Mouse (Mus musculus) neural tube, embryonic 13.5 days (tissue): ENCODE data around the gene Tmem235. TPM values are rescaled to one million over a fixed set of nuclear protein-coding genes. Genes with fewer than 3 reads are reported as not detected.

Experiments used
- ATAC-seq: fragments of 200-750 bp; cut with Nextera tagmentation; 2 replicates; pipeline ENCODE4 v1.8.0; 2017; ENCODE audit warnings: low read depth, mild to moderate bottlenecking, moderate TSS enrichment, moderate library complexity
- H3K27ac ChIP-seq: fragments of 300-500 bp; sonication (generic); replicated peaks from 2 replicates; pipeline ENCODE4 v1.5.1; 2015; ENCODE audit warnings: moderate library complexity, mild to moderate bottlenecking, inconsistent platforms
- H3K27me3 ChIP-seq: fragments of 300-500 bp; sonication (generic); 2 replicates; pipeline ENCODE4 v1.6.1; 2015; ENCODE audit warnings: mild to moderate bottlenecking, inconsistent platforms
- H3K36me3 ChIP-seq: fragments of 300-500 bp; sonication (generic); 2 replicates; pipeline ENCODE4 v1.6.1; 2015; ENCODE audit warnings: mild to moderate bottlenecking, inconsistent platforms
- H3K4me1 ChIP-seq: fragments of 300-500 bp; sonication (generic); replicated peaks from 2 replicates; pipeline ENCODE4 v1.6.1; 2015; ENCODE audit warnings: inconsistent platforms
- H3K4me2 ChIP-seq: fragments of 300-500 bp; sonication (generic); 2 replicates; pipeline ENCODE4 v1.6.1; 2015; ENCODE audit warnings: inconsistent platforms, mild to moderate bottlenecking, moderate library complexity
- H3K4me3 ChIP-seq: fragments of 300-500 bp; sonication (generic); 2 replicates; pipeline ENCODE4 v1.5.1; 2015; ENCODE audit warnings: mild to moderate bottlenecking, inconsistent platforms
- H3K9ac ChIP-seq: fragments of 300-500 bp; sonication (generic); 2 replicates; pipeline ENCODE4 v1.6.1; 2015; ENCODE audit warnings: moderate library complexity, mild to moderate bottlenecking, inconsistent platforms
- H3K9me3 ChIP-seq: fragments of 300-500 bp; sonication (generic); 2 replicates; pipeline ENCODE4 v1.6.1; 2016; ENCODE audit warnings: inconsistent platforms
- WGBS: fragments of 180-500 bp; shearing (Covaris S2); methylation state at CpG from one replicate; pipeline ENCODE4 v1.1.7; 2015; 5-methylcytosine and 5-hydroxymethylcytosine counted together
- polyA plus RNA-seq: library from polyadenylated mRNA; unstranded; fragments of >200 nt; fragmentation: Nextera tagmentation; extraction: Ambion mirVana; gene quantifications from 2 replicates; pipeline ENCODE4 v1.2.1, GENCODE M21; 2015

Tmem235 gene
- polyA plus RNA-seq, 1 experiment from 2014 or later, result not detected

GRCm38 (mm10) chr11:117912684-117913352 lies 52.3 kb downstream of the Tmem235 start:
- WGBS, result 34% methylated on average over 13 of the region's 13 CpGs

DNA sequence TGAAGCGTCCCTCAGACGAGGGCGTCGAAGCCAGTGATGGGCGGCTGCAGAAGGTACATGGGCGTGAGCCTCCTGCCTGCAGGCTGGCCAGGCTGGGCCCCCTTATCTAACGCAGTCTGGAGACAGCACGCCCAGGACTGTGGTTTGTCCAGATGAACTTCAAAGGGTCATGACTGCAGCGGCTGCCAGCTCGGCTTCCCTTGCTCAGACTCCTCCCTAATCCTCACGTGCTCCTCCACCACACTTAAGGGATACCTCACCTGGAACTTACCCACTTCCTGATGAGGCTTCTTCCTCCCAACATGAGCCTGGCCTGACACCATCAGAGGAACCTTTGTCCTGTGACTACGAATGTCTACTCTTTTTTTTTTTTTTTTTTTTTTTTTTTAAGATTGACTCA lies 54.0 kb downstream of the Tmem235 start:
- Histone ChIP-seq H3K36me3 (no peaks in the 10 kb centered on the region), H3K27ac (no peak overlapping the region), H3K4me2 (no peak overlapping the region), H3K4me3 (no peak overlapping the region), H3K9ac (no peak overlapping the region), H3K9me3 (no peaks in the 10 kb centered on the region), H3K27me3 (peaks cover 4% of the 10 kb centered on the region; the same call in 1 of the 2 replicates), H3K4me1 (0 out of 2 replicates have a peak, but pooled peaks cover 6% of the 10 kb centered on the region)
- no peak for ATAC-seq
- WGBS, result 84% methylated on average over 12 of the region's 12 CpGs

More at GRCm38 (mm10) chr11:117912684-117913352, 52.3 kb downstream of the Tmem235 start:
- Histone ChIP-seq H3K27me3 (peaks cover 4% of the 10 kb centered on the region; the same call in 1 of the 2 replicates), H3K4me2 (0 out of 2 replicates have a peak overlapping the region, but pooled peaks have one; percentile 10), H3K9me3 (no peaks in the 10 kb centered on the region), H3K4me1 (0 out of 2 replicates have a peak, but pooled peaks cover 6% of the 10 kb centered on the region), H3K27ac (no peak overlapping the region), H3K4me3 (no peak overlapping the region), H3K36me3 (no peaks in the 10 kb centered on the region), H3K9ac (no peak overlapping the region)
- ATAC-seq, result peak; percentile 71; the same call in 1 of the 2 replicates

Other genes starting within 250 kb of the Tmem235 start
- gene Tnrc6c, start 206.5 kb upstream of the Tmem235 start, polyA plus RNA-seq, result 24.9 and 26.5 TPM in 2 replicates
- 0.95 and 1.5 TPM in 2 replicates for gene Tmc8, start 78.7 kb upstream of the Tmem235 start, polyA plus RNA-seq
- 8.6 and 9.7 TPM in 2 replicates for gene Tmc6, start 78.6 kb upstream of the Tmem235 start, polyA plus RNA-seq
- gene 6030468B19Rik, start 63.1 kb upstream of the Tmem235 start, polyA plus RNA-seq, result 0.18 TPM in 1 of 2 replicates, not detected in the other
- 0.56 and 1.6 TPM in 2 replicates for gene Gm20708, start 51.1 kb upstream of the Tmem235 start, polyA plus RNA-seq
- gene Syngr2, start 51.1 kb upstream of the Tmem235 start, polyA plus RNA-seq, result 15.3 and 17.5 TPM in 2 replicates
- gene Afmid, start 34.8 kb upstream of the Tmem235 start, polyA plus RNA-seq, result 2.7 and 3.3 TPM in 2 replicates
- gene Tk1, start 34.7 kb upstream of the Tmem235 start, polyA plus RNA-seq, result 15.8 and 24.0 TPM in 2 replicates
- gene Birc5, start 11.5 kb upstream of the Tmem235 start, polyA plus RNA-seq, result 50.1 and 68.8 TPM in 2 replicates
- 2.4 and 3.0 TPM in 2 replicates for gene Tha1, start 12.7 kb downstream of the Tmem235 start, polyA plus RNA-seq
- 7.8 and 8.7 TPM in 2 replicates for gene Socs3, start 109.3 kb downstream of the Tmem235 start, polyA plus RNA-seq
- gene Pgs1, start 125.5 kb downstream of the Tmem235 start, polyA plus RNA-seq, result 46.9 and 49.0 TPM in 2 replicates